Mouse (Mus musculus) heart, adult 2 months (tissue): ENCODE data around the gene Gata2. TPM values are rescaled to one million over a fixed set of nuclear protein-coding genes. Genes with fewer than 3 reads are reported as not detected.

Experiments used
- DNase-seq, 2 experiments: peaks; one replicate each; pipeline ENCODE4 v3.0.0; 2021
- H3K27ac ChIP-seq: fragments of 200-600 bp; 2 replicates; pipeline ENCODE4 v1.8.1; 2022
- H3K27me3 ChIP-seq: fragments of 200-500 bp; 2 replicates; pipeline ENCODE4 v1.6.1; 2012; ENCODE audit warnings: mild to moderate bottlenecking, low read length, inconsistent platforms, mixed read lengths; ENCODE audit not compliant: control insufficient read depth, insufficient read depth
- H3K36me3 ChIP-seq: fragments of 200-500 bp; 2 replicates; pipeline ENCODE4 v1.6.1; 2012; ENCODE audit warnings: low read length, inconsistent platforms; ENCODE audit not compliant: control insufficient read depth, insufficient read depth
- H3K4me1 ChIP-seq: fragments of 200-500 bp; 2 replicates; pipeline ENCODE4 v1.6.1; 2011; ENCODE audit warnings: low read length; ENCODE audit not compliant: control insufficient read depth, insufficient read depth
- H3K4me3 ChIP-seq: fragments of 200-600 bp; 2 replicates; pipeline ENCODE4 v1.8.1; 2022
- H3K79me2 ChIP-seq: fragments of 200-500 bp; replicated peaks from 2 replicates; pipeline ENCODE4 v1.6.1; 2012; ENCODE audit warnings: mild to moderate bottlenecking, inconsistent platforms, low read length, moderate library complexity, mixed read lengths; ENCODE audit not compliant: control insufficient read depth, insufficient read depth
- H3K9ac ChIP-seq: fragments of 200-500 bp; 2 replicates; pipeline ENCODE4 v1.6.1; 2012; ENCODE audit warnings: low read depth, mild to moderate bottlenecking, control low read depth, inconsistent platforms, low read length, mixed read lengths
- CTCF ChIP-seq: fragments of 200-600 bp; IDR thresholded peaks from 2 replicates; pipeline ENCODE4 v1.8.1; 2022; ENCODE audit warnings: antibody characterized with exemption, mild to moderate bottlenecking, moderate library complexity
- EP300 ChIP-seq: fragments of 200-500 bp; IDR thresholded peaks from 2 replicates; pipeline ENCODE4 v1.6.1; 2011; ENCODE audit warnings: low read depth, low read length, control low read depth; ENCODE audit not compliant: insufficient read depth
- POLR2A ChIP-seq: fragments of 200-500 bp; IDR thresholded peaks from 2 replicates; pipeline ENCODE4 v1.6.1; 2011; ENCODE audit warnings: mild to moderate bottlenecking, low read depth, low read length, control low read depth; ENCODE audit not compliant: insufficient read depth
- WGBS: fragments of 180-500 bp; shearing (Covaris S2); methylation state at CpG from one replicate; pipeline ENCODE4 v1.1.7; 2018; 5-methylcytosine and 5-hydroxymethylcytosine counted together
- intact Hi-C: fragments of 180-260 bp; cut with DNase I; formaldehyde crosslinking; loops from one replicate; pipeline ENCODE4 v1.15.1; 2025
- polyA plus RNA-seq: library from polyadenylated mRNA; depleted of rRNA; stranded (reverse); fragments of >200 nt; gene quantifications from 2 replicates; pipeline ENCODE4 v1.2.3, GENCODE M21; 2012
- total RNA-seq, 2 experiments: library from RNA; stranded (reverse); gene quantifications; 2 replicates each; pipeline ENCODE4 v1.2.3; 2021

Gene Gata2
- total and polyA plus RNA-seq, 3 experiments = 17.8 to 19.6 (median 18.7) TPM

- TF ChIP-seq EP300 = no peak
- no peak for TF ChIP-seq CTCF
- TF ChIP-seq POLR2A = no peak
- intact Hi-C loops = no loop called here
- H3K27ac ChIP-seq = no peak overlapping the region
- DNase-seq = no peak
- H3K4me1 ChIP-seq = no peaks in the 10 kb centered on the region
- H3K9ac ChIP-seq = no peak overlapping the region
- H3K27me3 ChIP-seq = no peaks in the 10 kb centered on the region
- no peak overlapping the region for H3K4me3 ChIP-seq
- no peaks in the 10 kb centered on the region for H3K36me3 ChIP-seq
- WGBS = 75% methylated on average over 4 of the region's 4 CpGs
- H3K79me2 ChIP-seq = no peaks in the 10 kb centered on the region
Observed at GRCm38 (mm10) chr6:88216199-88216598, 22.5 kb downstream of the Gata2 start.

- H3K4me1 ChIP-seq = no peaks in the 10 kb centered on the region
- TF ChIP-seq CTCF (no peak), POLR2A (no peak), EP300 (no peak)
- intact Hi-C loops = no loop called here
- H3K4me3 ChIP-seq = no peak overlapping the region
- H3K79me2 ChIP-seq = no peaks in the 10 kb centered on the region
- no peak overlapping the region for H3K27ac ChIP-seq
- no peak for DNase-seq
- H3K9ac ChIP-seq = no peak overlapping the region
- WGBS = 40% methylated on average over 4 of the region's 4 CpGs
- no peaks in the 10 kb centered on the region for H3K27me3 ChIP-seq
- no peaks in the 10 kb centered on the region for H3K36me3 ChIP-seq
Observed at GRCm38 (mm10) chr6:88219094-88219493, 25.4 kb downstream of the Gata2 start.

DNA sequence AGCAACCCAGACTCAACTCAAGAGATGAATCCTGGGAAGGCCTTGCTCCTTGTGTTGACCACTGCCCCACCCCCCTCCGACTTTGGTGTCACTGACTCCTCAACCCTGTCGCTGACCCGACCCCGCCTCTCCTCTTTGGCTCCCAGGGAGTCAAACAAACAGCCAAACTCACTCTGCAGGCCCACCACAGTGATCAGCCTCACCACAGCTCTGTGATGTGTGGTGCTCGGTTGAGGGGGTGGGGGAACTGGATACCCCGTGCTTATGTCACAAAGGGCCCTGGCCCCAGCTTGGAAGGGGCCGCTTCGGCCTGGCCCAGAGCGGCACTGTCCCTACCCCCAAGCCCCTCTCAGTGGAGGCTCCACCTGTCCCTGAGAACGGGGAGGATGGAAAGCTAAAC, 28.3 kb downstream of the Gata2 start, which contains the start of gene Dnajb8:
Gene Dnajb8 (plus strand): TSS at position 301 of the 400 bp plus-strand sequence.
- TF ChIP-seq EP300 (no peak), POLR2A (no peak), CTCF (no peak)
- Histone ChIP-seq H3K27me3 (no peaks in the 10 kb centered on the region), H3K27ac (no peak within 1 kb of the TSS), H3K36me3 (no peaks in the 10 kb centered on the region), H3K79me2 (no peaks in the 10 kb centered on the region), H3K9ac (no peak within 1 kb of the TSS), H3K4me1 (no peaks in the 10 kb centered on the region), H3K4me3 (no peak within 1 kb of the TSS)
- no peak for DNase-seq
- intact Hi-C loops = no loop called here
- WGBS = 64% methylated on average over 10 of the region's 10 CpGs

DNA sequence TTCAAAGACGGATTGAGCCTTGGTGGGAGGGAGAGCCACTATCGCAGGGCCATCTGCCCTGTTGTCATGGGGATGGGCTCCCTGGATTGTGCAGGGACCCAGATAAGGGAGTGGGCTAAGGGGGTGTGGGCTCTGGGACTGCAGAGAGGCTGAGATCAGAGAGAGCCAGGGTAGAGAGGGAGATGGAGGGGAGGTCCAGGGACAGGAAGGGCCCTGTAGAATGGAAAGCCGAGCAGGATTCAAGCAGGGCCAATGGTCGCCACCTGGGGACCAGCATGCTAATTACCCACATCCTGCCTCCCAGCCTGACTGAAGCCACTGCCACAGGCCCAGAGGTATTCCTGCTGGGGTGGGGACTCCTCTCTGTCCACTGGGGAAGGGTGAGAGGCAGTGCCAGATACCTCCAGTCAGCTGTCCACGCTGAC, 32.9 kb downstream of the Gata2 start:
- Histone ChIP-seq H3K27me3 (no peaks in the 10 kb centered on the region), H3K79me2 (no peaks in the 10 kb centered on the region), H3K4me1 (no peaks in the 10 kb centered on the region), H3K9ac (no peak overlapping the region), H3K27ac (no peak overlapping the region), H3K4me3 (no peak overlapping the region), H3K36me3 (no peaks in the 10 kb centered on the region)
- intact Hi-C loops = loop anchor here (2.0 kb wide), 1 partner anchor 20 kb away; no protein-coding TSS in a partner anchor
- 42% methylated on average over 5 of the region's 5 CpGs for whole genome bisulfite sequencing
- no peak for DNase-seq
- TF ChIP-seq CTCF (0 out of 2 replicates have a peak, but pooled peaks have one; percentile 27), POLR2A (no peak)

GRCm38 (mm10) chr6:88227537-88227936, 33.8 kb downstream of the Gata2 start:
- Histone ChIP-seq H3K36me3 (no peaks in the 10 kb centered on the region), H3K79me2 (no peaks in the 10 kb centered on the region), H3K4me3 (no peak overlapping the region), H3K27me3 (no peaks in the 10 kb centered on the region), H3K27ac (no peak overlapping the region; the same call in 1 of the 2 replicates), H3K4me1 (no peaks in the 10 kb centered on the region), H3K9ac (no peak overlapping the region)
- no peak for TF ChIP-seq POLR2A
- no peak for TF ChIP-seq EP300
- TF ChIP-seq CTCF = no peak
- 44% methylated on average over 7 of the region's 7 CpGs for WGBS
- DNase-seq = no peak
- intact Hi-C loops = loop anchor here (2.0 kb wide), 1 partner anchor 21 kb away; no protein-coding TSS in a partner anchor

DNA sequence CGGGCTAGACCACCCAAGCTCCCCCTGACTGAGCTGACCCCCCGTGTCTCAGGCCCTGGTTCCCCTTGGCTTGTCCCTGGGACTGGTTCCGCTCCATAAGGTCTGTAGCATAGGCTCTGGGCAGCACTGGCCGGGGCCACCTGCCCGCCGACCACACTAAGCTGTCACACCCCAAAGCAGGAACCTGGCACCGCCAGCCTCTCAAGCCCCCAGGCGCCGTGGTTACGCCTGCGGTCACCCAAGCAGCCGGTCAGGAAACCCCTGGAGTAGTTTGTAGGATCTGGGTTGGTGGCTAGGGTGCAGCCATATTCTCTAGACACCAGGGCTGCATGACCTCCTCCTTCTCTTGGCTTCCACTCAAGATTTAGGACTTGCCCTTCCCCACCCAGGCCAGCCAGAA, 35.5 kb downstream of the Gata2 start:
- intact Hi-C loops = no loop called here
- no peak for DNase-seq
- H3K27ac ChIP-seq = no peak overlapping the region
- no peaks in the 10 kb centered on the region for H3K79me2 ChIP-seq
- no peaks in the 10 kb centered on the region for H3K4me1 ChIP-seq
- no peaks in the 10 kb centered on the region for H3K27me3 ChIP-seq
- 81% methylated on average over 12 of the region's 12 CpGs for WGBS
- no peak overlapping the region for H3K9ac ChIP-seq
- H3K4me3 ChIP-seq = no peak overlapping the region
- TF ChIP-seq EP300 = no peak
- no peak for TF ChIP-seq POLR2A
- no peak for TF ChIP-seq CTCF
- H3K36me3 ChIP-seq = no peaks in the 10 kb centered on the region
